Mouse (Mus musculus): Measurements from ENCODE around the gene Scgb1b7. TPM values are rescaled to one million over a fixed set of nuclear protein-coding genes. Genes with fewer than 3 reads are reported as not detected.

Scgb1b7 gene
- not detected in 2 replicates for polyA plus RNA-seq (2015; fragmentation: Nextera tagmentation; extraction: Ambion mirVana)

GRCm38 (mm10) chr7:31712365-31712764, at the start of gene Scgb1b7:
Scgb1b7 (plus strand) TSS chr7:31712665.

GRCm38 (mm10) chr7:31705657-31706056, 6.8 kb upstream of the Scgb1b7 start, which contains the start of gene Scgb2b7:
Scgb2b7 (minus strand) TSS chr7:31705757.

Other genes starting within 250 kb of the Scgb1b7 start
- gene Scgb2b7, start 6.9 kb upstream of the Scgb1b7 start, polyA plus RNA-seq (2015; fragmentation: Nextera tagmentation; extraction: Ambion mirVana): not detected in 2 replicates

All from urinary bladder, postnatal 0 days (tissue).